Mouse (Mus musculus): ENCODE data around the gene Duoxa1. TPM values are rescaled to one million over a fixed set of nuclear protein-coding genes. Genes with fewer than 3 reads are reported as not detected.

The Duoxa1 gene
- polyA plus RNA-seq (2014; fragmentation: Nextera tagmentation; extraction: Ambion mirVana): 3.0 and 3.8 TPM in 2 replicates

GRCm38 (mm10) chr2:122313536-122313935 lies at the start of gene Duoxa1:
Gene Duoxa1 (minus strand): TSS chr2:122313730.
- 0 out of 2 replicates have a peak, but pooled peaks cover 6% of the 10 kb centered on the region for H3K4me1 ChIP-seq (ENCODE audit: control insufficient read depth, insufficient read depth, low read length)
- H3K27me3 ChIP-seq (ENCODE audit: control insufficient read depth, insufficient read depth, low read length): peaks cover 22% of the 10 kb centered on the region
- no peaks in the 10 kb centered on the region for H3K36me3 ChIP-seq (ENCODE audit: control insufficient read depth, insufficient read depth, low read length)
- peak within 1 kb of the TSS; percentile 43 for H3K4me2 ChIP-seq (replicated peaks; ENCODE audit: low read depth, low read length)
- no peak within 1 kb of the TSS for H3K9ac ChIP-seq (replicated peaks; ENCODE audit: low read depth, low read length)
- no peak within 1 kb of the TSS for H3K27ac ChIP-seq (ENCODE audit: low read length)
- 0 out of 2 replicates have a peak, but pooled peaks have one; percentile 56 for ATAC-seq (ENCODE audit: insufficient number of reproducible peaks, insufficient read depth, low FRiP score, low read depth)
- no peaks in the 10 kb centered on the region for H3K9me3 ChIP-seq (ENCODE audit: control insufficient read depth, low read depth, low read length)
- H3K4me3 ChIP-seq (ENCODE audit: low read depth, low read length): peak within 1 kb of the TSS; percentile 19
- WGBS: 1% methylated on average over 24 of the region's 24 CpGs

- WGBS: 89% methylated on average over 13 of the region's 13 CpGs
- Histone ChIP-seq H3K36me3 (ENCODE audit: control insufficient read depth, insufficient read depth, low read length) (no peaks in the 10 kb centered on the region; the same call in 1 of the 2 replicates), H3K27ac (ENCODE audit: low read length) (no peak overlapping the region), H3K4me3 (ENCODE audit: low read depth, low read length) (no peak overlapping the region), H3K4me2 (replicated peaks; ENCODE audit: low read depth, low read length) (no peak overlapping the region), H3K9ac (replicated peaks; ENCODE audit: low read depth, low read length) (no peak overlapping the region), H3K27me3 (ENCODE audit: control insufficient read depth, insufficient read depth, low read length) (no peaks in the 10 kb centered on the region), H3K4me1 (ENCODE audit: control insufficient read depth, insufficient read depth, low read length) (peaks cover 9% of the 10 kb centered on the region; the same call in 1 of the 2 replicates), H3K9me3 (ENCODE audit: control insufficient read depth, low read depth, low read length) (no peaks in the 10 kb centered on the region)
- ATAC-seq (ENCODE audit: insufficient number of reproducible peaks, insufficient read depth, low FRiP score, low read depth): no peak
Observed at GRCm38 (mm10) chr2:122362622-122363523, 49.3 kb upstream of the Duoxa1 start.

- Histone ChIP-seq H3K4me1 (ENCODE audit: control insufficient read depth, insufficient read depth, low read length) (peaks cover under 1% of the 10 kb centered on the region; the same call in 1 of the 2 replicates), H3K4me3 (ENCODE audit: low read depth, low read length) (no peak overlapping the region), H3K27me3 (ENCODE audit: control insufficient read depth, insufficient read depth, low read length) (no peaks in the 10 kb centered on the region), H3K9ac (replicated peaks; ENCODE audit: low read depth, low read length) (no peak overlapping the region), H3K4me2 (replicated peaks; ENCODE audit: low read depth, low read length) (no peak overlapping the region), H3K36me3 (ENCODE audit: control insufficient read depth, insufficient read depth, low read length) (no peaks in the 10 kb centered on the region; the same call in 1 of the 2 replicates), H3K27ac (ENCODE audit: low read length) (no peak overlapping the region), H3K9me3 (ENCODE audit: control insufficient read depth, low read depth, low read length) (no peaks in the 10 kb centered on the region)
- 66% methylated on average over 10 of the region's 10 CpGs for WGBS
- no peak for ATAC-seq (ENCODE audit: insufficient number of reproducible peaks, insufficient read depth, low FRiP score, low read depth)
Observed at GRCm38 (mm10) chr2:122361868-122362621, 48.5 kb upstream of the Duoxa1 start.

- peaks cover 3% of the 10 kb centered on the region for H3K36me3 ChIP-seq (ENCODE audit: control insufficient read depth, insufficient read depth, low read length)
- H3K27ac ChIP-seq (ENCODE audit: low read length): no peak overlapping the region
- no peak overlapping the region for H3K9ac ChIP-seq (replicated peaks; ENCODE audit: low read depth, low read length)
- ATAC-seq (ENCODE audit: insufficient number of reproducible peaks, insufficient read depth, low FRiP score, low read depth): no peak
- H3K4me1 ChIP-seq (ENCODE audit: control insufficient read depth, insufficient read depth, low read length): no peaks in the 10 kb centered on the region
- 87% methylated on average over 6 of the region's 6 CpGs for WGBS
- no peak overlapping the region for H3K4me2 ChIP-seq (replicated peaks; ENCODE audit: low read depth, low read length)
- H3K9me3 ChIP-seq (ENCODE audit: control insufficient read depth, low read depth, low read length): no peaks in the 10 kb centered on the region
- no peak overlapping the region for H3K4me3 ChIP-seq (ENCODE audit: low read depth, low read length)
- H3K27me3 ChIP-seq (ENCODE audit: control insufficient read depth, insufficient read depth, low read length): no peaks in the 10 kb centered on the region
Observed at GRCm38 (mm10) chr2:122361181-122361580, 47.7 kb upstream of the Duoxa1 start.

GRCm38 (mm10) chr2:122360310-122360709 lies 46.8 kb upstream of the Duoxa1 start:
- H3K9ac ChIP-seq (replicated peaks; ENCODE audit: low read depth, low read length): no peak overlapping the region
- no peak for ATAC-seq (ENCODE audit: insufficient number of reproducible peaks, insufficient read depth, low FRiP score, low read depth)
- H3K4me3 ChIP-seq (ENCODE audit: low read depth, low read length): no peak overlapping the region
- no peaks in the 10 kb centered on the region for H3K4me1 ChIP-seq (ENCODE audit: control insufficient read depth, insufficient read depth, low read length)
- no peak overlapping the region for H3K27ac ChIP-seq (ENCODE audit: low read length)
- H3K9me3 ChIP-seq (ENCODE audit: control insufficient read depth, low read depth, low read length): no peaks in the 10 kb centered on the region
- no peaks in the 10 kb centered on the region for H3K27me3 ChIP-seq (ENCODE audit: control insufficient read depth, insufficient read depth, low read length)
- 76% methylated on average over 6 of the region's 6 CpGs for WGBS
- H3K36me3 ChIP-seq (ENCODE audit: control insufficient read depth, insufficient read depth, low read length): peaks cover 5% of the 10 kb centered on the region
- H3K4me2 ChIP-seq (replicated peaks; ENCODE audit: low read depth, low read length): no peak overlapping the region

GRCm38 (mm10) chr2:122356187-122356586 lies 42.7 kb upstream of the Duoxa1 start:
- Histone ChIP-seq H3K9me3 (ENCODE audit: control insufficient read depth, low read depth, low read length) (no peaks in the 10 kb centered on the region), H3K27ac (ENCODE audit: low read length) (no peak overlapping the region), H3K27me3 (ENCODE audit: control insufficient read depth, insufficient read depth, low read length) (no peaks in the 10 kb centered on the region), H3K4me2 (replicated peaks; ENCODE audit: low read depth, low read length) (no peak overlapping the region), H3K9ac (replicated peaks; ENCODE audit: low read depth, low read length) (no peak overlapping the region), H3K36me3 (ENCODE audit: control insufficient read depth, insufficient read depth, low read length) (peaks cover 10% of the 10 kb centered on the region), H3K4me3 (ENCODE audit: low read depth, low read length) (no peak overlapping the region), H3K4me1 (ENCODE audit: control insufficient read depth, insufficient read depth, low read length) (no peaks in the 10 kb centered on the region; the same call in 1 of the 2 replicates)
- WGBS: 78% methylated on average over 3 of the region's 3 CpGs
- no peak for ATAC-seq (ENCODE audit: insufficient number of reproducible peaks, insufficient read depth, low FRiP score, low read depth)

GRCm38 (mm10) chr2:122355389-122355788 lies 41.9 kb upstream of the Duoxa1 start:
- WGBS: 87% methylated on average over 5 of the region's 5 CpGs
- Histone ChIP-seq H3K27ac (ENCODE audit: low read length) (no peak overlapping the region), H3K9me3 (ENCODE audit: control insufficient read depth, low read depth, low read length) (no peaks in the 10 kb centered on the region), H3K4me3 (ENCODE audit: low read depth, low read length) (no peak overlapping the region), H3K9ac (replicated peaks; ENCODE audit: low read depth, low read length) (no peak overlapping the region), H3K27me3 (ENCODE audit: control insufficient read depth, insufficient read depth, low read length) (no peaks in the 10 kb centered on the region), H3K4me1 (ENCODE audit: control insufficient read depth, insufficient read depth, low read length) (no peaks in the 10 kb centered on the region; the same call in 1 of the 2 replicates), H3K4me2 (replicated peaks; ENCODE audit: low read depth, low read length) (no peak overlapping the region), H3K36me3 (ENCODE audit: control insufficient read depth, insufficient read depth, low read length) (peaks cover 10% of the 10 kb centered on the region)
- ATAC-seq (ENCODE audit: insufficient number of reproducible peaks, insufficient read depth, low FRiP score, low read depth): no peak

- H3K27ac ChIP-seq (ENCODE audit: low read length): no peak overlapping the region
- no peaks in the 10 kb centered on the region for H3K27me3 ChIP-seq (ENCODE audit: control insufficient read depth, insufficient read depth, low read length)
- peaks cover 4% of the 10 kb centered on the region; the same call in 1 of the 2 replicates for H3K4me1 ChIP-seq (ENCODE audit: control insufficient read depth, insufficient read depth, low read length)
- no peak overlapping the region for H3K4me3 ChIP-seq (ENCODE audit: low read depth, low read length)
- 70% methylated on average over 12 of the region's 12 CpGs for WGBS
- no peaks in the 10 kb centered on the region for H3K9me3 ChIP-seq (ENCODE audit: control insufficient read depth, low read depth, low read length)
- no peak overlapping the region for H3K9ac ChIP-seq (replicated peaks; ENCODE audit: low read depth, low read length)
- peaks cover 10% of the 10 kb centered on the region for H3K36me3 ChIP-seq (ENCODE audit: control insufficient read depth, insufficient read depth, low read length)
- ATAC-seq (ENCODE audit: insufficient number of reproducible peaks, insufficient read depth, low FRiP score, low read depth): no peak
- H3K4me2 ChIP-seq (replicated peaks; ENCODE audit: low read depth, low read length): no peak overlapping the region
Observed at GRCm38 (mm10) chr2:122354191-122354929, 40.8 kb upstream of the Duoxa1 start.
